Mouse (Mus musculus): Measurements from ENCODE around the gene Itga9.

GRCm38 (mm10) chr9:118915290-118915689 lies 308.8 kb downstream of the Itga9 start:
- TF ChIP-seq CTCF (IDR thresholded peaks at IDR 0.05; ENCODE audit: borderline replicate concordance, insufficient read depth, low read depth, low read length) (peak; percentile 53; the same call in 1 of the 2 replicates), POLR2A (IDR thresholded peaks at IDR 0.05; ENCODE audit: borderline replicate concordance, insufficient read depth, low read length) (no peak)
